Mouse (Mus musculus): ENCODE results near the gene Nhlh2. TPM values are rescaled to one million over a fixed set of nuclear protein-coding genes. Genes with fewer than 3 reads are reported as not detected.

Gene Nhlh2
- total RNA-seq, 2 experiments from 2014 or later = not detected

GRCm38 (mm10) chr3:102041632-102042031, 31.8 kb downstream of the Nhlh2 start:
- no peak overlapping the region for H3K27ac ChIP-seq
- no peak for TF ChIP-seq CTCF (IDR thresholded peaks at IDR 0.05)
- intact Hi-C loops (cut with DNase I) = no loop called here

DNA sequence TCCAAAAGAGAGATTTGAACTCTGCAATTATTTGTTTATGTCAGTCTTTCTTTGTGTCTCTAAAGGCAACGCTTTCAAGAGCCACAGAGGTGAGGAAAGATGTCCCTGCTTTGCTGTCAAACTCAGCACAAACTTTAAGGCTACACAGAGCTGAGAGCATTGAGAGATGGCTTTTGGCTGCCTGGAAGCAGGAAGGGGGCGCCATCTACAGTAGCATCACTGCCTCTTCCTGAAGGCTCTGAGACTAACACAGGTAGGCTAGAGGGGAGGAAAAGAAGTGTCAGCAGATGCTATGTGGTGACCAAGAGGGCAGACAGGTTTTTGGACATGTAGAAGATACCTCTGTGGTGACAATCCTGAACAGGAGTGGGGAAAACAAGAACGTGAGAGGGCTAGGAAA, 35.2 kb downstream of the Nhlh2 start:
- peak; percentile 33 for TF ChIP-seq CTCF (IDR thresholded peaks at IDR 0.05)
- intact Hi-C loops (cut with DNase I) = no loop called here

More at GRCm38 (mm10) chr3:102041632-102042031, 31.8 kb downstream of the Nhlh2 start:
- DNase-seq = no peak
- no peak overlapping the region for H3K4me3 ChIP-seq

DNA sequence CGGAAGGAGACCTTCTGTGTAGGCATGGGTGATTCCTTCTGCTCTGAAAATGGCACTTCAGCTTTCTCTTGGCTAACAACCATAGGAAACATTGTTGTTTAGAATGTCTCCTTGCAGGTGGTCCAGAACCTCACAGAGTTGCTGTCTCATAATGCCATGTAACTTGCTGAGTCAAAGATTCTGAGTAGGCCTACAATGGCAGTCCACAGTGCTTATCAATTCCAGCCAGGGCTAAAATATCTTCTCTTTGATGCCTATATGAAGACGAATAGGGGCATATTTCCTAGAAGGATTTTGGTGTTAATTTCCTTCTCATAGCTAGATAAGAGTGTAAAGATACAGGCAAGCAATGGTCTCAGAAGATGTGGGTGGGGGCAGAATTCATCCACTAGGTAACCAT, 37.7 kb downstream of the Nhlh2 start:
- intact Hi-C loops (cut with DNase I) = no loop called here
- no peak overlapping the region for H3K4me3 ChIP-seq
- no peak for DNase-seq
- TF ChIP-seq CTCF (IDR thresholded peaks at IDR 0.05) = no peak
- no peak overlapping the region for H3K27ac ChIP-seq

More for the DNA sequence above, 35.2 kb downstream of the Nhlh2 start:
- DNase-seq = no peak
- no peak overlapping the region for H3K4me3 ChIP-seq
- H3K27ac ChIP-seq = no peak overlapping the region

DNA sequence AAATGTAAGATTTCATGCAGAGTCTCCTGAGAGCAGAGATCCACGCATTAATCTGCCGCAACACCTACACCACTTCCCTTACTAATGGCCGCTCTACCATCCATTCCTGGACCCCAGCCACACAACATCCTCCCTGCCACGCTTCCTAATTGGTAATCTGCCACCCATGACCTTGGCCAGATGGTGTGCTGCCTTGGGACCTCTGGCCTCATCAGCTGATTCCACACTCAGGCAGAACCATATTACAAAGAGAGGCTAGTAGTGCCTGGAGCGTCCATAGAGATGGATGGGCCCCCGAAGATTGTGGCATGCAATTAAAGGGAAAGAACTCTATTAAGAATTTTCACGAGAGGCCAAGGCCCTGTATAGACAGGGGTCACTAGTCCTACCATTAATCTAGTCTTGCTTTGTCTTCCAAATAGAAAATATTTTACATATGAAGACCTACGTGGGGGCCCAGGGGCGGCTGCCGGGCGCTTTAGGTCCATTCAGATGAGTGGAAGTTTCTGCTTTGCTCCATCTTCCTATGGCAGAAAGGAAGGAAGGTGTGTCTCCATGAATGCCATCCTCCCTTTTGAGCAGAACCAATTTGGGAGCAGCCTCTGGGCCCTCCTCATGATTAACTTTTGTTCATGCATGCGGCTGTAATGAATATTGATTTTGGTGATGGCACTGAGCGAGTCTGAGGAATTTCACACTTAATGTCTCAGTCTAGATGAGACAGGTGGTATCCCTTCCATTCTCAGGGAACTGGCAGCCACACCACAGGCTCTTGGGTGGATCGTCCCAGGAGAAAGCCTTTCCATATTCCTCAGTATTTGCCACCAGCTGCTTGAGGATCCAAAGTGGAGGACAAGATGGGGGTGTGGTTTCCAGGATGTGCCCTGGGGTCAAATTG, 39.6 kb downstream of the Nhlh2 start:
- no peak for TF ChIP-seq CTCF (IDR thresholded peaks at IDR 0.05)
- H3K27ac ChIP-seq = no peak overlapping the region
- no peak overlapping the region for H3K4me3 ChIP-seq
- DNase-seq = no peak
- intact Hi-C loops (cut with DNase I) = no loop called here

- no peak for TF ChIP-seq CTCF (IDR thresholded peaks at IDR 0.05)
- intact Hi-C loops (cut with DNase I) = no loop called here
- Histone ChIP-seq H3K27ac (no peak overlapping the region), H3K4me3 (no peak overlapping the region)
- DNase-seq = no peak
Observed at GRCm38 (mm10) chr3:102052036-102052435, 42.2 kb downstream of the Nhlh2 start.

DNA sequence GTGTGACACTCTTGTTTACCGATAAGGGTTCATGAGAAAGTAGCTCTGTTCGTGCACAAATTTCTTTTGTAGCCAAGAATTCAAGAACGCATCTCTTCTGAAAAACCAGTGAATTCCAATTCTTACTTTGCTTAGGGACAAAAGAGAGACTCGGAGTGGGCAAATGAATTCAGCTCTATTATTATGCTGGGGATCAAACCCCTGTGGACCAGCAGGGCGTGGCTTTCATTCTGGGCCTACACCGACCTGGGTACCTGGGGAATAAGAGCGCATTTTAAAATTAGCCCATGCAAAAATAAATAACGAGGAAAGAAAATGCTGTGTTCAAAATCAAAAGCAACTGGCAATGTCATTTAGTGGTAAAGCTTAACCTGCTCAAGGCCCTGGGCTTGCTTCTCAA, 43.4 kb downstream of the Nhlh2 start:
- Histone ChIP-seq H3K4me3 (no peak overlapping the region), H3K27ac (no peak overlapping the region)
- TF ChIP-seq CTCF (IDR thresholded peaks at IDR 0.05) = no peak
- intact Hi-C loops (cut with DNase I) = no loop called here
- DNase-seq = no peak

GRCm38 (mm10) chr3:102055878-102056277, 46.0 kb downstream of the Nhlh2 start:
- DNase-seq = no peak
- TF ChIP-seq CTCF (IDR thresholded peaks at IDR 0.05) = no peak
- Histone ChIP-seq H3K4me3 (no peak overlapping the region), H3K27ac (no peak overlapping the region)
- intact Hi-C loops (cut with DNase I) = no loop called here

- intact Hi-C loops (cut with DNase I) = loop anchor here (5.0 kb wide), 1 partner anchor 163 kb away; no protein-coding TSS in a partner anchor
- H3K4me3 ChIP-seq = no peak overlapping the region
- DNase-seq = no peak
- H3K27ac ChIP-seq = no peak overlapping the region
- peak; percentile 6; the same call in 1 of the 2 replicates for TF ChIP-seq CTCF (IDR thresholded peaks at IDR 0.05)
Observed at GRCm38 (mm10) chr3:102060065-102060464, 50.2 kb downstream of the Nhlh2 start.

GRCm38 (mm10) chr3:102061923-102062670, 52.2 kb downstream of the Nhlh2 start:
- DNase-seq = peak; percentile 65
- intact Hi-C loops (cut with DNase I) = loop anchor here (5.0 kb wide), 1 partner anchor 165 kb away; no protein-coding TSS in a partner anchor
- peak; percentile 95 for TF ChIP-seq CTCF (IDR thresholded peaks at IDR 0.05)
- Histone ChIP-seq H3K27ac (no peak overlapping the region), H3K4me3 (no peak overlapping the region)

DNA sequence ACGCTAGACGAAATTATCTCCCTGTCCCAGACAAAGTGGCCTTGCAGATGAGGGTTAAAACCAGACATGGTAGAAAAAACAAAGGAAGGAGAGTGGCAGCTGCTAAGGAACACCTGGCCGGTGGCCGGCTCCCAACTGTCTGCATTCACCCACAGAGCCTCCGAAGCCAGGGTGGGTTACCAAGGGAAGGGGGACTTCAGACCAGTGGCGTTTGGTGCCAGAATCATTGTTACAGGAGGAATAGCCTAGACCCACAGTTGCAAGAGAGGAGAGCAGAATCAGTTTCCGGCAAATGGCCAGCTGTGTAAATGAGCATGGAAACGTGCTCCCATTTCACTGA, 52.8 kb downstream of the Nhlh2 start:
- no peak overlapping the region for H3K4me3 ChIP-seq
- no peak overlapping the region for H3K27ac ChIP-seq
- intact Hi-C loops (cut with DNase I) = loop anchor here (5.0 kb wide), 1 partner anchor 165 kb away; no protein-coding TSS in a partner anchor
- no peak for DNase-seq
- TF ChIP-seq CTCF (IDR thresholded peaks at IDR 0.05) = no peak

DNA sequence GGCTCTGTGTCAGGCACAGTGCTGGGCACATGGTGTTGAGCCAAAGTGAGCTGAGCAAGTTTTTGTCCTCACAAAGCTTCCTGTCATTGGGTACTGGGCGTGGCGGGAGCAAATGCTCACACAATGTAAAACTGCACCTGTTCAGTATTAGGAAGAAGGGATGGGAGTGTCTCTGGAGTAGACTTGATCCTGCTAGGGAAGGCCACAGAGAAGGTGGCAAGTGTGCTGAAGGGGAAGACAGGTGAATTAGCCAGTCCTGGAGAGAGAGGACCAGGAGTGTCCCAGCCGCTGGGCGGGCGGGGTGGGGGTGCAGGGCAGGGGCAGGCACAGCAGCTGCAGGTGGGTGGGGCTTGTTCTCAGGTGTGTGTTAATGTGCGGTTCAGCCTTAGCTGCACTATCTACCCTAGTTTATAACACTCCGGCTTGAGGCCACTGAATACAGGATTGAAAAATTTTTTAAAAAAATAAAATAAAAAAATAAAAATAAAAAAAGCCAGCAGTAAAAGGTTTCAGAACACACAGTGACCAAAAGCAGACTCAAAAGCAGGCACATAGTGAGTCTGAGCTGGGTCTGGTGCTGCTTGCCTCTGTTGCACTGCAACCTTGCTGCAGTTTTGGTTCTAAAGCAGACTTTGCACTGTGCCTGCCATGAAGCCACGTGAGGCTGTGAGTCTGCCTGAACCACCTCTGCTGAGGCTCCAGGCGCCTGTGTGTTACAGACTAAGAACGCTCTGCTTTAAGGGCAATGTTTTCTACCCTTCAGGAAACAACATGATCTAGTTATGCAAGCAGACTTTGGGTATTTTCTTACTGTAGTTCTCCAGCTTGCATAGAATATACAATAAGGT, 53.6 kb downstream of the Nhlh2 start:
- no peak for TF ChIP-seq CTCF (IDR thresholded peaks at IDR 0.05)
- Histone ChIP-seq H3K4me3 (no peak overlapping the region), H3K27ac (no peak overlapping the region)
- DNase-seq = no peak
- intact Hi-C loops (cut with DNase I) = loop anchor here (5.0 kb wide), 1 partner anchor 166 kb away; no protein-coding TSS in a partner anchor

DNA sequence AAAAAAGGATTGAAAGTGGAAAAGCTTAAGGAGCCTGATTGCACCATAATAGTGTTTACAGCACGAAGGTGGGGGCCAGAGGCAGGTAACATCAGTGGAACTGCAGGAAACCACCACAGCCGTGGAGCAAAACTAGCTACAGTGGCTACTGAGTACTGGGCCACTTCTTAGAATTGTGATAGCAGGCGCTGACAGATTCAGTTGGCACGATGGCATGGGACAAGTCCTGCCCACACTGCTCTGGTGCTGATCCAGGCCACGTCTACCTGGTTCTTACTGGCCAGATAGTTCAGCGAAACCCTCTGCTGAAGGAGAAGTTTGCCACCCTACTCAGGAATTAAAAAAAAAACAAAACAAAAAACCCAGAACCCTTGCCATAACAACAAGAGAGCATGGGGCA, 54.7 kb downstream of the Nhlh2 start:
- TF ChIP-seq CTCF (IDR thresholded peaks at IDR 0.05) = no peak
- Histone ChIP-seq H3K4me3 (no peak overlapping the region), H3K27ac (no peak overlapping the region)
- intact Hi-C loops (cut with DNase I) = loop anchor here (5.0 kb wide), 1 partner anchor 167 kb away; no protein-coding TSS in a partner anchor
- no peak for DNase-seq

Other genes starting within 250 kb of the Nhlh2 start
- gene Mab21l3, start 161.1 kb upstream of the Nhlh2 start, total RNA-seq (2021) = not detected
- under 1 TPM; 0.41 to 0.98 TPM for gene Slc22a15, start 85.6 kb upstream of the Nhlh2 start, total RNA-seq (2021)
- gene Casq2, start 76.3 kb downstream of the Nhlh2 start, total RNA-seq (2021) = 100 to 1,000 TPM in 1 of 2 experiments, 10 to 100 TPM in 1; 21.9 to 106 TPM
- gene Vangl1, start 194.6 kb downstream of the Nhlh2 start, total RNA-seq (2021) = 1 to 10 TPM; 1.6 to 4.1 TPM